Mouse (Mus musculus): ENCODE measurements around the gene Selenoh. TPM values are rescaled to one million over a fixed set of nuclear protein-coding genes. Genes with fewer than 3 reads are reported as not detected.
A peak's percentile ranks its signal among the peaks of the same experiment; 100 is the strongest.

Gene Selenoh
- total RNA-seq (2021), result 10 to 100 TPM in 1 of 2 experiments, 1 to 10 TPM in 1; 9.7 to 11.9 TPM
- long read RNA-seq, experiment 1, transcript Selenoh-202 (4 exons, 654 nt), result minor isoform, 5 of 21 reads
- long read RNA-seq, experiment 1, transcript Selenoh-203 (4 exons, 747 nt), result major isoform, 16 of 21 reads
- long read RNA-seq, experiment 1, partial matches to known transcripts, result 0 of 21 reads
- long read RNA-seq, experiment 1, other reads (novel, unspliced or antisense), result 0 of 21 reads
- long read RNA-seq, experiment 2, transcript Selenoh-203 (4 exons, 747 nt), result major isoform, 19 of 20 reads
- long read RNA-seq, experiment 2, partial matches to known transcripts, result 0 of 20 reads
- long read RNA-seq, experiment 2, other reads (novel, unspliced or antisense), result 0 of 20 reads

DNA sequence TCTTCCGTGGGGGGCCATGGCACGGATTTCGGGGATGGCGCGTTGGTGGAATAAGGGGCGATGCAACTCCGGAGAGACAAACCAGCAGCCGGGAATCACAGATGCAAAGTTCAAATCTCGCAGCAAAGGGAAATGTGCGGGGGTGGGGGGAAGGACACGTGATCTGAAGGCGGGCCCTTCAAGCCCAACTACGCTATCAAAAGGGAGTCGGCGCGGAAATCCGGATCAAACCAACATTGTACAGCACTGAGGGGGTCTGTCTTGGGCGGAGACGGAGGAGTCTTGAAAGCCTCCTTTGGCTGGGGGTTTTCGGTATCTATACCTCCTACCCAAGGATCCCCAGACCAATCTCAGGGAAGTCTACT lies at the start of gene Selenoh:
Gene Selenoh (minus strand): TSS at position 202 of the 365 bp plus-strand sequence.
- DNase-seq, result peak; percentile 66

DNA sequence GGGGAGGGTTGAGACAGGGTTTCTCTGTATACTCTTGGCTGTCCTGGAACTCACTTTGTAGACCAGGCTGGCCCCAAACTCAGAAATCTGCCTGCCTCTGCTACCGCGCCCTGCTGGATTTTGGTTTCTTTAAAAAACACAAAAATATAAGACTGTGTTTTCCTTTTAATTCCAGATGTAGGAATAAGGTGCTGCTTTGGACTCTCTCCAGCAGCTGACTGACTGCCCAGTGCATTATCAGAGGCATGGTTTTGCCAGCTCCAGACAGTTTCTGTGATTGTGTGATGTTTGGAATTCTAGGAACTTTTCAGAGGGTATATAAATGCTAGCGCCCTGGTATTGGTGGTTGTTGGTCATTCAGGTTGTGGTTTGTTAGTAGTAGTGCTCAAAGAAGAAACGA lies 46.8 kb upstream of the Selenoh start:
- DNase-seq, result no peak

GRCm38 (mm10) chr2:84716423-84717355 lies 46.1 kb upstream of the Selenoh start:
- no peak for DNase-seq

DNA sequence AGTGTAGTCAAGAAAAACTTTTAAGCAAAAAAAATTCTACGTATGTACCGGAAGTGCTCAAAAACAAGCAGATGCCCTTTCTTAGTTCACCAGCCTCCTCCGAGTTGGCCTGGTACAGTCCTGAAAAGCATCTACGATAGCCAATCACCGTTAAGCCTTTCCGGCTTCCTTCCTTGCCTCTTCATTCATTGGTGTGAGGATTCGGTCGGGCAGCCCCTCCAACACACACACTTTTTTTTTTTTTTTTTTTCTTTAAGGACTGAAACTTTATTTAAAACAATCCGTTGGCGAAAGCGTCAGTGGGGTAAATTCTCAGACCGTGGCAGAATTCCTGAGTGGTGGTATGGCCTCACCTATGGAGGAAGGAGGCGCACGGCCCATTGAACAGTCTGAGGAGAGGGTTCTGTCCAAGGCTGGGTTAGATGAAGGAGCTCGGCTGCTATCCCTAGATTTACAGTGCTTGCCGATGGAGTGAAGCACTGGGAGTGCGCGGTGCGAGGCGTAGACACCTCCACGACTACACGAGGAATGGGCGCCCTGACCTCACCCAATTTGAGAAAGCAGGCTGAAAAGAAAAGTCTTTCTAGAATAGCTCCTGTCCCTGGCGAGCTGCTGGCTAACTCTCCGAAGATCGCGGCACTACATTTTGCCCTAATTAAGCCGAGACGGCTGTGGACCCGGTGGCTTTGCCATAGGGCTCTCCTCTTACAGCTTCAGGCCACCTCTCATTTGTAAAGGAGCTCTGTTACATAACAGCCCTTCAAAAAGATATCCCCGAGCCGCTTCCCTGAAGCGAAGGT lies 45.2 kb upstream of the Selenoh start:
- DNase-seq, result peak; percentile 87

GRCm38 (mm10) chr2:84714811-84715561 lies 44.4 kb upstream of the Selenoh start, which contains the start of gene Zdhhc5:
TSS of gene Zdhhc5 (minus strand) at chr2:84715180.
- DNase-seq, result peak; percentile 99

GRCm38 (mm10) chr2:84714422-84714810 lies 43.8 kb upstream of the Selenoh start:
- no peak for DNase-seq

DNA sequence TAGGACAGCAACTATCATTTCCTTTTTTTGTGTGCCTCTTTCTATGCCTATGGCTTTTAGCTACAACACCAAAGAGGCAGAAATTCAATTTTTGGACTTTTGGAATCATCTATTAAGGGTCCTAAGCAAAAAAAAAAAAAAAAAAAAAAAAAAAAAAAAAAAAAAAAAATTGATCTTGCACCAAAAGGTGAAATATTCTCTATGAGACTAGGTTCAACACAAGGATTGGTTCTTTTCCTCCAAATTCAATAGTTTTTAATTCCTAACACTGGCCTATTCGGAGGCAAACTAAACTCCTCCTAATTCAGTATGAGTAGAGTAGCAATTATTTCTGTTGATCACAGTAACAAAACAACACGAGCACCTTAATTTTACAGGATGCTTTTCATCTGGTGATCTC lies 41.3 kb upstream of the Selenoh start:
- DNase-seq, result no peak

DNA sequence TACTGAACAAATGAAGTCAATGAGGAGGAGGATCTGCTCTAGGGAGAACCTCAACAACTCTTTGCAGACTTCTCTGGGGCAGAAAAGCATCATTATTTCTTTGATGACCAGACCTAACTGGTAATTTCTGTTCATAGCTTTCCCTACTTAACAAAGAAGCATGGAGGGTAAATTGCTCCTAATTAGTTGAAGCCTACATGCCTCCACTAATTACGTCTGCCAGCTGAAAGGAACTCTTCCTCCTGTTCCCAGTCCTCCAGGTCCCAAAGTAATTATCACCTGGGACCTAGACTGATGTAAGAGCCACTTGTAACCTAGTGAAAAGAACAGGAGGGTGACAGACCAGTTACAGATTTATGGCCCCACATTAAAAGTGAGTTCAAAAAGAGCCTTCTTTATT lies 37.0 kb upstream of the Selenoh start:
- no peak for DNase-seq

DNA sequence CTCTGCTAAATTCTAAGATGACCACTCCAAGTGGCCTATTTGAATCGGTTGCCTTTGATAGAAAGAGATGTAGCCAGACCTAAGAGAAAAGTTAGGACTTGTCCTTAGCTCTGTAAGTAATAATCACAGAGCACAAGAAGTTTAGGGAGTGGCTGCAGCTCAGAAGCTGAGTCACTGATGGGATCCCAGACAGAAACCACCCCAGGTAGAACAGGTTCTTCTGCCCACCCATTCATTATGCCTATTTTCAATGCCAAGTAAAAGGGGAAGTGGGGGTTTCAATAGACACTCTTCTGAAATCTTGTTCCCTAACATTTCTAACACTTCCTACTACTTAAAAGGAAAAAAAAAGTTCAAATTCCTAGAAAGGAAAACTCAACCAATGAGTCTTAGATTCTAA lies 34.7 kb upstream of the Selenoh start:
- no peak for DNase-seq

- no peak for DNase-seq
These were observed 33.8 kb upstream of the Selenoh start for GRCm38 (mm10) chr2:84704329-84704728.

- no peak for DNase-seq
These were observed 32.9 kb upstream of the Selenoh start for GRCm38 (mm10) chr2:84703497-84703896.

GRCm38 (mm10) chr2:84695007-84695695 lies 24.6 kb upstream of the Selenoh start:
- no peak for DNase-seq

DNA sequence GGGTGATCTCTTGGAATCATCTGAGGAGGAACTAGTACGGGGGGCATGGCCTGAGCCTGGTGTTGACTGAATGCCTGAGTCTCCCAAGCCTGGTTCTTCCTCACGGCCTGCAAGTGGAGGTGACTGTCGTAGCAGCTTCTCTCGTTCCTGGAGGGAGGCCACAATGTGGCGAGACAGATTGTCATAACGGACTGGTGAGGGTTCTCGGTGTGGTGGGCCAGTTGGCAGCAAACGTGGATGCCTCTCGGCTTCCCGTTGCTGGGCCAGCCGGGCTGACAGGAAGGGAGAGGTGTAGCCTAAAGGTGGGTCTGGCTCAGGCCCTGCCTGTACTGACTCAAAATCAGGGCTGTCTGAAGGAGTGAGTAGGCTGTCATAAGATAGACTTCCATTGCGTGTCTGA lies 19.5 kb upstream of the Selenoh start:
- DNase-seq, result no peak

- DNase-seq, result no peak
These were observed 17.7 kb upstream of the Selenoh start for GRCm38 (mm10) chr2:84688080-84688844.

DNA sequence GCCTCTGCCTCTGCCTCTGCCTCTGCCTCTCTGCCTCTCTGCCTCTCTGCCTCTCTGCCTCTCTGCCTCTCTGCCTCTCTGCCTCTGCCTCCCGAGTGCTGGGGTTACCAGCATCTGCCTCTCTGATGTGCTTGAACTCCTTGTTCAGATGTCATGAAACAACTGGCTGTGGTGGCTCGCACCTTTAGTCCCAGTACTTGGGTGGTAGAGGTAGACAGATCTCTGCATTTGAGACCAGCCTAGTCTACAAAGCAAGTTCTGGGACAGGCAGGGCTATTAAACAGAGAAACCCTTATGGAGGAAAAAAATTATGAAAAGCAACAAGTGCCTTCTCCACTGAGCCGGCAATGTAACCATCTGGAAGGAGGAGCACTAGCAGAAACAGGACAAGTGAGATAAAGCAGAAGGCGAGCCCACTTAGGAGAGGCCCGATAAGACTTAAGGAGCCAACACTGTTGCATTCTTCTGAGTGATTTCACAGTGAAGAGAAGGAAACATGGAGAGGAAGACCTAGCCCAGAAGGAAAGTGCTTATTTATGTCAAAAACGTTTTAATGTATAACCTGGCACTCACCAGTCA lies 12.1 kb upstream of the Selenoh start:
- DNase-seq, result no peak

- DNase-seq, result no peak
These were observed 8.4 kb upstream of the Selenoh start, which contains the start of gene Tmx2 for GRCm38 (mm10) chr2:84679016-84679415. TSS of gene Tmx2 (minus strand) at chr2:84679140.

- peak; percentile 93 for DNase-seq
These were observed 7.7 kb upstream of the Selenoh start, which contains the start of the genes Gm28635 and Med19 for GRCm38 (mm10) chr2:84677968-84678880. TSS of gene Gm28635 (minus strand) at chr2:84678041. TSS of gene Med19 (plus strand) at chr2:84678402.

DNA sequence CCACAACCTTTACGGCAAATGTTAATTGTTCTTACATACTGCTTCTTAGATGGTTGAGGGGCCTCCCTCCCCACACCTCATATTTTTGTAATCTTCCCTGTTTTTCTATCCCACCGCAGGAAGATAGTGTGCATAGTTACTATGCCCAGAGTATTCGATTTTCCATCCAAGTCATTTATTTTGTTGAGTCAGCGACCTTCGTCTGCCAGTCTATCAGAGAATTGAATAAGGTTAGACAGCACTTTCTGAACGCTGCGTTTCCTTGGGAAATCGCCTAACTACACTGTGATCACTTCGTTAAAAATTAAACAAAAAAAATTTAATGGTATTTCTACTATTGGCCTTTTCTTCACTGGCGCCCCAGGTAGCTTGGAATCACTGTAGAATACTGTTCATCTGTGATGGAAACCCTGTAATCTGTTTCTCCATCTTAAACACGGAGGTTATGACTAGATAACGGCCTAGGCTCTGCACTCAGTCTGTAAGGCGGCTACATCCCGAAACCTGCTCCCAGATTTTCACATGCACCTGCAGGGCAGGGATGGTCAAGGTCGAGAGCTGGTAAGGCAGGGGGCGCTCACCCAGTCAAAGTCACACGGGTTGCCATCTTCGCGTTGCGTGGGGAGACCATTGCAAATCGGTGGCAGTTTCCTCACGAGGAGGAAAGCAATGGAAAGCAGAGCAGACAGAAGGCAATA lies 6.8 kb upstream of the Selenoh start:
- no peak for DNase-seq

All from gastrocnemius, postnatal 25 days (tissue).